Mouse (Mus musculus) embryonic facial prominence, embryonic 11.5 days (tissue): ENCODE measurements at regions not wholly inside any gene's neighbourhood (a gene's known extent, or its start where the extent isn't known, plus 50 kb on each side); places are given as distances from the start of the nearest gene placed in this dataset.
"Not testable (repeated sequence)": the region's sequence is repeated elsewhere in the genome, so short reads cannot be mapped to it uniquely, and the experiment has no call there.

Source experiments
- ATAC-seq: fragments of 200-750 bp; cut with Nextera tagmentation; replicated peaks from 2 replicates; pipeline ENCODE4 v1.8.0; 2017; ENCODE audit warnings: low read depth; ENCODE audit not compliant: insufficient number of reproducible peaks, low FRiP score, low TSS enrichment
- DNase-seq: peaks from one replicate; pipeline ENCODE4 v3.0.0-alpha.2; 2015; ENCODE audit warnings: low spot score
- H3K27ac ChIP-seq: fragments of 300-500 bp; sonication (generic); replicated peaks from 2 replicates; pipeline ENCODE4 v1.5.1; 2014; ENCODE audit warnings: mild to moderate bottlenecking, low read depth, low read length, control low read depth
- H3K27me3 ChIP-seq: fragments of 300-500 bp; sonication (generic); 2 replicates; pipeline ENCODE4 v1.6.1; 2014; ENCODE audit warnings: mild to moderate bottlenecking, low read length, moderate library complexity, mixed read lengths; ENCODE audit not compliant: control insufficient read depth, insufficient read depth
- H3K36me3 ChIP-seq: fragments of 300-500 bp; sonication (generic); replicated peaks from 2 replicates; pipeline ENCODE4 v1.6.1; 2014; ENCODE audit warnings: low read depth, mild to moderate bottlenecking, low read length, moderate library complexity, mixed read lengths; ENCODE audit not compliant: control insufficient read depth, insufficient read depth
- H3K4me1 ChIP-seq: fragments of 300-500 bp; sonication (generic); 2 replicates; pipeline ENCODE4 v1.6.1; 2014; ENCODE audit warnings: low read length, mixed read lengths; ENCODE audit not compliant: control insufficient read depth, insufficient read depth
- H3K4me2 ChIP-seq: fragments of 300-500 bp; sonication (generic); 2 replicates; pipeline ENCODE4 v1.6.1; 2014; ENCODE audit warnings: low read depth, mild to moderate bottlenecking, control low read depth, low read length, moderate library complexity
- H3K4me3 ChIP-seq: fragments of 300-500 bp; sonication (generic); 2 replicates; pipeline ENCODE4 v1.5.1; 2014; ENCODE audit warnings: low read depth, low read length, control low read depth
- H3K9ac ChIP-seq: fragments of 300-500 bp; sonication (generic); replicated peaks from 2 replicates; pipeline ENCODE4 v1.6.1; 2014; ENCODE audit warnings: mild to moderate bottlenecking, control low read depth, low read length
- H3K9me3 ChIP-seq: fragments of 300-500 bp; sonication (generic); replicated peaks from 2 replicates; pipeline ENCODE4 v1.6.1; 2016; ENCODE audit warnings: mild to moderate bottlenecking, low read length, inconsistent platforms, mixed read lengths; ENCODE audit not compliant: control insufficient read depth
- WGBS: fragments of 180-500 bp; shearing (Covaris S2); extraction: QIAGEN DNeasy Blood & Tissue Kit; methylation state at CpG from one replicate; pipeline ENCODE4 v1.1.7; 2014; 5-methylcytosine and 5-hydroxymethylcytosine counted together

- no peak for ATAC-seq
- DNase-seq = no peak
- Histone ChIP-seq H3K4me2 (no peak overlapping the region), H3K9ac (no peak overlapping the region), H3K9me3 (no peaks in the 10 kb centered on the region), H3K4me3 (no peak overlapping the region), H3K27ac (no peak overlapping the region), H3K36me3 (no peaks in the 10 kb centered on the region), H3K4me1 (no peaks in the 10 kb centered on the region), H3K27me3 (no peaks in the 10 kb centered on the region)
- 72% methylated on average over 2 of the region's 2 CpGs for WGBS
Measured at GRCm38 (mm10) chr2:55182416-55182815, 253.4 kb upstream of the Kcnj3 start.

GRCm38 (mm10) chr2:55206891-55207290, 228.9 kb upstream of the Kcnj3 start:
- Histone ChIP-seq H3K27ac (no peak overlapping the region), H3K4me3 (no peak overlapping the region), H3K4me1 (no peaks in the 10 kb centered on the region), H3K27me3 (no peaks in the 10 kb centered on the region), H3K4me2 (no peak overlapping the region), H3K36me3 (no peaks in the 10 kb centered on the region), H3K9me3 (no peaks in the 10 kb centered on the region), H3K9ac (no peak overlapping the region)
- ATAC-seq = no peak
- WGBS = 82% methylated on average over 1 of the region's 1 CpGs
- DNase-seq = no peak

GRCm38 (mm10) chr2:55208620-55209019, 227.2 kb upstream of the Kcnj3 start:
- no peak for DNase-seq
- Histone ChIP-seq H3K9ac (no peak overlapping the region), H3K4me1 (no peaks in the 10 kb centered on the region), H3K27me3 (no peaks in the 10 kb centered on the region), H3K9me3 (no peaks in the 10 kb centered on the region), H3K36me3 (no peaks in the 10 kb centered on the region), H3K4me3 (no peak overlapping the region), H3K4me2 (no peak overlapping the region), H3K27ac (no peak overlapping the region)
- WGBS = 79% methylated on average over 2 of the region's 2 CpGs
- ATAC-seq = no peak

- Histone ChIP-seq H3K27me3 (no peaks in the 10 kb centered on the region), H3K4me3 (no peak overlapping the region), H3K4me2 (no peak overlapping the region), H3K36me3 (no peaks in the 10 kb centered on the region), H3K4me1 (no peaks in the 10 kb centered on the region), H3K27ac (no peak overlapping the region), H3K9me3 (no peaks in the 10 kb centered on the region), H3K9ac (no peak overlapping the region)
- ATAC-seq (no peak), DNase-seq (no peak)
- 52% methylated on average over 3 of the region's 3 CpGs for WGBS
Measured at GRCm38 (mm10) chr2:55209848-55210390, 225.9 kb upstream of the Kcnj3 start.

- no peak overlapping the region for H3K9ac ChIP-seq
- H3K36me3 ChIP-seq = no peaks in the 10 kb centered on the region
- H3K4me1 ChIP-seq = no peaks in the 10 kb centered on the region
- no peaks in the 10 kb centered on the region for H3K27me3 ChIP-seq
- H3K4me2 ChIP-seq = no peak overlapping the region
- DNase-seq = no peak
- no peaks in the 10 kb centered on the region for H3K9me3 ChIP-seq
- 73% methylated on average over 2 of the region's 2 CpGs for WGBS
- ATAC-seq = no peak
- no peak overlapping the region for H3K4me3 ChIP-seq
- no peak overlapping the region for H3K27ac ChIP-seq
Measured at GRCm38 (mm10) chr2:55211281-55211680, 224.5 kb upstream of the Kcnj3 start.

- H3K36me3 ChIP-seq = no peaks in the 10 kb centered on the region
- H3K4me3 ChIP-seq = no peak overlapping the region
- no peak overlapping the region for H3K27ac ChIP-seq
- no peaks in the 10 kb centered on the region for H3K9me3 ChIP-seq
- no peaks in the 10 kb centered on the region for H3K4me1 ChIP-seq
- no peaks in the 10 kb centered on the region for H3K27me3 ChIP-seq
- 76% methylated on average over 2 of the region's 2 CpGs for WGBS
- DNase-seq (no peak), ATAC-seq (no peak)
- H3K9ac ChIP-seq = no peak overlapping the region
- H3K4me2 ChIP-seq = no peak overlapping the region
Measured at GRCm38 (mm10) chr2:55222046-55222445, 213.7 kb upstream of the Kcnj3 start.

- not testable (repeated sequence) for H3K9me3 ChIP-seq, H3K4me1 ChIP-seq, H3K27me3 ChIP-seq, DNase-seq, H3K9ac ChIP-seq, H3K4me3 ChIP-seq, H3K27ac ChIP-seq, H3K36me3 ChIP-seq, H3K4me2 ChIP-seq, ATAC-seq
- WGBS = 89% methylated on average over 5 of the region's 5 CpGs
Measured at GRCm38 (mm10) chr2:55222741-55223140, 213.0 kb upstream of the Kcnj3 start.

- H3K4me2 ChIP-seq = no peak overlapping the region
- H3K27ac ChIP-seq = no peak overlapping the region
- WGBS = 78% methylated on average over 7 of the region's 7 CpGs
- no peaks in the 10 kb centered on the region for H3K9me3 ChIP-seq
- H3K4me3 ChIP-seq = no peak overlapping the region
- no peaks in the 10 kb centered on the region for H3K36me3 ChIP-seq
- no peaks in the 10 kb centered on the region for H3K27me3 ChIP-seq
- H3K4me1 ChIP-seq = no peaks in the 10 kb centered on the region
- ATAC-seq (no peak), DNase-seq (no peak)
- H3K9ac ChIP-seq = no peak overlapping the region
Measured at GRCm38 (mm10) chr2:55228131-55228797, 207.5 kb upstream of the Kcnj3 start.
